Mouse (Mus musculus) cerebellum, adult (tissue): ENCODE measurements around the gene Rab38.

ENCODE experiments used
- ATAC-seq: cut with Nextera tagmentation; 2 replicates; pipeline ENCODE4 v1.9.2; 2017; ENCODE audit warnings: mild to moderate bottlenecking, moderate library complexity, mixed read lengths; ENCODE audit not compliant: insufficient number of reproducible peaks, low FRiP score, low TSS enrichment

Rab38 gene

GRCm38 (mm10) chr7:88509748-88510147 is 79.7 kb downstream of the Rab38 start:
- ATAC-seq = no peak

- ATAC-seq = no peak
These were observed 92.4 kb downstream of the Rab38 start for GRCm38 (mm10) chr7:88522481-88522880.

GRCm38 (mm10) chr7:88527100-88527671 is 97.1 kb downstream of the Rab38 start:
- ATAC-seq = no peak

GRCm38 (mm10) chr7:88536127-88536531 is 106.1 kb downstream of the Rab38 start:
- no peak for ATAC-seq

- ATAC-seq = no peak
These were observed 106.7 kb downstream of the Rab38 start for GRCm38 (mm10) chr7:88536743-88537142.
